Mouse (Mus musculus) liver, adult 10 weeks (tissue): ENCODE data around the gene Pdcd2l. TPM values are rescaled to one million over a fixed set of nuclear protein-coding genes. Genes with fewer than 3 reads are reported as not detected.

ENCODE experiments used
- polyA plus RNA-seq: library from polyadenylated mRNA; stranded (reverse); fragments of 350-450 nt; fragmentation: Illumina TruSeq; extraction: RNeasy Lipid Tissue Mini Kit (QIAGEN cat#74804); gene quantifications from one replicate; pipeline ENCODE4 v1.2.3, GENCODE M21; 2014; ENCODE audit warnings: low read depth, low replicate concordance

The Pdcd2l gene
- 2.7 TPM for polyA plus RNA-seq

DNA sequence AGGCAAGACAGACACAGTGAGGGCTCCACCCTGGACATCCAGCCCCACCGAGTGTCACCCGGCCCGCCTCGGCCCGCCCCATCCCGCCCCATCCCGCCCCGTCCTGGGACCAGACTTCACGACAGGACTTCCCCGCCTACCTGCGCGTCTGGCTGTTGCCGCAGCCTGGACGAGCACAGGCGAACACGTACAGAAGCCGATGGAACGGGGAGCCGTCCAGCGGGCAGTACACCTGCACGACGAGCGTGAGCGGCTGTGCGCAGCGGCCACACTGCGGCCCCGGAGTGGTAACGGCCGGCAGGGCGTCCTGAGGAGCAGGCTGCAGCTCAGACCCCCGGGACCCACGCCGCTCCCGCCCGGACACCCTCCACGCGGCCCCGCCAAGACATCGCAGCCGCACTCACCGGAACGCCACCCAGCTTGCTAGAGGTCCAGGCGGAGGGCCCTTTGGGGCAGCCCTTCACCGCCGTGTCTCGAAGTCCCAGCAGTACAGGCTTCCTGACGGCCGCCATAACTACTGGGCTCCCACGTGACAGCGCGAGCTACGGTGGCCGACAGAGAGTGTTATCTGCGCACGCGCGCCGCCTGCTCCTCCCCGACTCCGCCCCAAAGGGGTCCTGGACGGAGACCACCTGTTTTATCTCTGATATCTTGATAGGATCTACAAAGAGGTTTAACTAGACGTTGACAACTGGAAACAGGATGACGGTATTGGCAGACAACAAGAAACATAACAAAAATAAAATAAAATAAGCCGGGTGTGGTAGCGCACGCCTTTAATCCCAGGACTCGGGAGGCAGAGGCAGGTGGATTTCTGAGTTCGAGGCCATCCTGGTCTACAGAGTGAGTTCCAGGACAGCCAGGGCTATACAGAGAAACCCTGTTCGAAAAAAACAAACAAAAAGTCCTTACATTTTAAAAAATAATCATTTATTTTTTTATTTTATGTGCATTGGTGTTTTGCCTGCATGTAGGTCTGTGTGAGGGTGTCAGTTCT is at the start of gene Pdcd2l:
Pdcd2l (minus strand) TSS at position 530 of the 997 bp plus-strand sequence.

DNA sequence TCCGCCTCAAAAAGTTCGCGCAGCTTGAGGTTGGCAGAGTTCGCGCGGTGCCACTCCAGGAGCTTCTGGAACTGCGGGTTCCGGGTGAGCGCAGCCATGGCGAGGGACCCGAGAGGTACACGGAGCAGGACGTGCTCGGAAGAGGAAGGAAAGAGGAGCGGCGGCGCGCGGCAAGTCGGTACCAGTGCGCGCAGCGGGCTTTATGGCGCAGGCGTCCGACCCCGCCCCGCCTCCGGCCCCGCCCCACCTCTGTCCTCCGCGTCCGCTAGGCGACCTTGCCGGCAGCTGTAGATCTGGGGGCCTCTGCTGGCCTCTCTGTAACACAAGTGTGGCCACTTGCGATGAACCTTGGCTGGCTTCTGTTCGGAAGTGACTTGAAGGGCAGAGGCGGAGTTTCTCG is 33.7 kb upstream of the Pdcd2l start, which contains the start of gene Gpi1:
Gpi1 (minus strand) TSS at position 221 of the 400 bp plus-strand sequence.

DNA sequence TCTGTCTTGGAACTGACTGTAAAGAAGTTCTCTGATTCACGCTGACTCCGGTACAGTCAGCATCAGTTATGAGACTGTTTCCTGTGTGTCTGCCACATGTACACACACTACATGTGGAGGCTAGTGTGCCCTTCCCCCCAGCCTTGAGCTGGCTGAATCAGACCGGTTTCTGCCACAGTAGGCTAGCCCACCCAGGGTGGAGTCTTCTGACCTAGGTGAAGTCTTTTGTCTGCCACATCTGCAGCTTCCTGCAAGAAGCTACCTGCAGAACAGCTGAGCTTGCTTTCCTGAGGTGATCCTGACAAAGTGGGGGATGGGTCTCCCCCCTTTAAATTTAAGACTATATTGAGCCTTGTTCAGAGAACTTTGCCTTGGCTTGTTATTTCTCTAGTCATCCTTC is 27.0 kb downstream of the Pdcd2l start, which contains the start of gene Uba2:
Uba2 (minus strand) TSS at position 146 of the 400 bp plus-strand sequence.

Other genes starting within 250 kb of the Pdcd2l start
- not detected for gene Scgb2b27, start 182.7 kb downstream of the Pdcd2l start, polyA plus RNA-seq
- not detected for gene Scgb1b27, start 175.2 kb downstream of the Pdcd2l start, polyA plus RNA-seq
- gene Scgb1b30, start 101.2 kb downstream of the Pdcd2l start, polyA plus RNA-seq, result not detected
- gene Wtip, start 63.4 kb downstream of the Pdcd2l start, polyA plus RNA-seq, result not detected
- 27.4 TPM for gene Uba2, start 27.1 kb downstream of the Pdcd2l start, polyA plus RNA-seq
- 20.4 TPM for gene Gpi1, start 33.7 kb upstream of the Pdcd2l start, polyA plus RNA-seq
- gene Gm6096, start 54.4 kb upstream of the Pdcd2l start, polyA plus RNA-seq, result not detected
- 8.9 TPM for gene 4931406P16Rik, start 116.9 kb upstream of the Pdcd2l start, polyA plus RNA-seq
- 43.0 TPM for gene Lsm14a, start 196.7 kb upstream of the Pdcd2l start, polyA plus RNA-seq